Mouse (Mus musculus) left cerebral cortex, postnatal 14 days (tissue): ENCODE results near the gene Lamtor1. TPM values are rescaled to one million over a fixed set of nuclear protein-coding genes. Genes with fewer than 3 reads are reported as not detected.
"Not testable (repeated sequence)": the region's sequence is repeated elsewhere in the genome, so short reads cannot be mapped to it uniquely, and the experiment has no call there.

Source experiments
- DNase-seq, 2 experiments: peaks; one replicate each; pipeline ENCODE4 v3.0.0; 2021 to 2022; ENCODE audit warnings: low spot score in 2 of 2, mixed read lengths in 1 of 2
- intact Hi-C: fragments of 180-260 bp; cut with DNase I; formaldehyde crosslinking; loops from one replicate; pipeline ENCODE4 v1.15.1; 2025
- total RNA-seq, 2 experiments: library from RNA; stranded (reverse); gene quantifications; 2 replicates each; pipeline ENCODE4 v1.2.3; 2021

The Lamtor1 gene
- total RNA-seq, 2 experiments from 2014 or later = 102 TPM

- no peak for DNase-seq
- intact Hi-C loops = loop anchor here (5.0 kb wide), 1 partner anchor 228 kb away; no protein-coding TSS in a partner anchor
Measured at GRCm38 (mm10) chr7:101895695-101896094, 10.0 kb upstream of the Lamtor1 start.

GRCm38 (mm10) chr7:101896104-101897066 is 9.3 kb upstream of the Lamtor1 start:
- DNase-seq = peak; percentile 98 to 99
- intact Hi-C loops = loop anchor here (5.0 kb wide), 1 partner anchor 229 kb away; no protein-coding TSS in a partner anchor

- intact Hi-C loops = no loop called here
Measured at GRCm38 (mm10) chr7:101900331-101901097, 5.2 kb upstream of the Lamtor1 start.

GRCm38 (mm10) chr7:101901969-101902368 is 3.7 kb upstream of the Lamtor1 start:
- intact Hi-C loops = no loop called here
- DNase-seq = no peak

More at GRCm38 (mm10) chr7:101900331-101901097, 5.2 kb upstream of the Lamtor1 start:
- DNase-seq = no peak

GRCm38 (mm10) chr7:101902846-101903245 is 2.9 kb upstream of the Lamtor1 start:
- DNase-seq = no peak
- intact Hi-C loops = no loop called here

GRCm38 (mm10) chr7:101906287-101906681 is 580 bp downstream of the Lamtor1 start, which contains the start of gene Tomt:
Gene Tomt (minus strand): TSS chr7:101906359.
- DNase-seq = no peak
- intact Hi-C loops = no loop called here

GRCm38 (mm10) chr7:101906696-101907095 is 992 bp downstream of the Lamtor1 start:
- intact Hi-C loops = no loop called here
- DNase-seq = no peak

GRCm38 (mm10) chr7:101908367-101908766 is 2.7 kb downstream of the Lamtor1 start:
- intact Hi-C loops = no loop called here
- no peak for DNase-seq

GRCm38 (mm10) chr7:101910138-101910537 is 4.4 kb downstream of the Lamtor1 start:
- intact Hi-C loops = no loop called here
- DNase-seq = no peak

- intact Hi-C loops = no loop called here
Measured at GRCm38 (mm10) chr7:101911982-101912381, 6.3 kb downstream of the Lamtor1 start.

GRCm38 (mm10) chr7:101918071-101918470 is 12.4 kb downstream of the Lamtor1 start:
- intact Hi-C loops = no loop called here
- peak; percentile 49 to 71 for DNase-seq

More at GRCm38 (mm10) chr7:101911982-101912381, 6.3 kb downstream of the Lamtor1 start:
- no peak for DNase-seq

GRCm38 (mm10) chr7:101925892-101926291 is 20.2 kb downstream of the Lamtor1 start:
- DNase-seq, intact Hi-C loops: not testable (repeated sequence)

GRCm38 (mm10) chr7:101928093-101928492 is 22.4 kb downstream of the Lamtor1 start:
- DNase-seq = no peak
- intact Hi-C loops = no loop called here

- no peak for DNase-seq
- intact Hi-C loops = no loop called here
Measured at GRCm38 (mm10) chr7:101932551-101932950, 26.8 kb downstream of the Lamtor1 start.

- intact Hi-C loops = no loop called here
- DNase-seq = no peak
Measured at GRCm38 (mm10) chr7:101933300-101933699, 27.6 kb downstream of the Lamtor1 start.

GRCm38 (mm10) chr7:101933751-101934240 is 28.1 kb downstream of the Lamtor1 start, which contains the start of the genes Lrrc51 and Numa1:
Gene Lrrc51 (minus strand): TSS chr7:101933895.
Gene Numa1 (plus strand): TSS chr7:101934111.
- intact Hi-C loops = no loop called here
- peak; percentile 96 to 97 for DNase-seq

- intact Hi-C loops = no loop called here
- no peak for DNase-seq
Measured at GRCm38 (mm10) chr7:101935957-101936356, 30.3 kb downstream of the Lamtor1 start.

GRCm38 (mm10) chr7:101936996-101937395 is 31.3 kb downstream of the Lamtor1 start:
- intact Hi-C loops = no loop called here
- DNase-seq = no peak

- DNase-seq = no peak
- intact Hi-C loops = no loop called here
Measured at GRCm38 (mm10) chr7:101937569-101937968, 31.9 kb downstream of the Lamtor1 start.

- intact Hi-C loops = no loop called here
- no peak for DNase-seq
Measured at GRCm38 (mm10) chr7:101938348-101938747, 32.6 kb downstream of the Lamtor1 start.
